Mouse (Mus musculus): ENCODE data around the gene Adgrl3.

- TF ChIP-seq CTCF (IDR thresholded peaks at IDR 0.05): no peak
- TF ChIP-seq EP300 (IDR thresholded peaks at IDR 0.05; ENCODE audit: insufficient read depth, low read depth, low read length): no peak
- TF ChIP-seq POLR2A (IDR thresholded peaks at IDR 0.05; ENCODE audit: insufficient read depth, low read depth, low read length): no peak
These were observed 461.0 kb downstream of the Adgrl3 start for GRCm38 (mm10) chr5:81480911-81481310.

Data from heart, adult 2 months (tissue).